33 mouse cellular contexts compared by ENCODE assay signal in the genomic region with DNA sequence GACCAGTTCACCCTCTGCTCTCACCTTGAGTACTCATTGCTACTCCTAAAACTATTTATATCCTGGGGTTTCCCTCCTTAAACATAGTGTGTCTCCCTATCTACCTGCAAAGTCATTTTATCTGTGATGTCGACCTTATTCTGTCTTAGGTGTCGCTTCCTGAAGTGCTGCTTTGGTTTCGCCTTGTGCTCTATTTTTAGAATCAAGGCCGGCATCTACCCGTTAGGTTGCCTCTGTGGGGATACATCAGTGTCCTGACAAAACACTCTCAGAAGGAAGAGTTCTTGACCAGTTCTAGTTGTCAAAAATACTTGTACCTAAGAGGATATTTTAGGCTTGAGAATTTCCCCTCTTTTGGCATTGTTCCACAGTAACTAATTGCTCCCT.
A peak's percentile ranks its signal among the peaks of the same experiment; 100 is the strongest.
DNase-seq lines count a peak whose midpoint lies in the region; ATAC-seq and TF ChIP-seq lines count a peak whose summit lies in the region.
"Had no signal": no experiment of that assay in that cellular context is flagged by ENCODE, and none has a peak within 500 bp of the region (broad histone marks: within the 10 kb centered on the region; RNA-seq: fewer than 3 reads in every experiment).

No protein-coding gene starts in this region.

- no peak for TF ChIP-seq EP300 in heart, adult 2 months (IDR thresholded peaks at IDR 0.05; ENCODE audit: insufficient read depth, low read depth, low read length)

- WGBS in heart, adult 2 months: 21% methylated on average over 5 of the region's 5 CpGs
- WGBS in heart, embryonic 14.5 days: 19% methylated on average over 5 of the region's 5 CpGs
- 1% methylated on average over 5 of the region's 5 CpGs for WGBS in thymus, adult 2 months
- WGBS in olfactory bulb, adult 2 months: 41% methylated on average over 5 of the region's 5 CpGs
- 73% methylated on average over 5 of the region's 5 CpGs for WGBS in forebrain, postnatal 0 days

- H3K9ac ChIP-seq in heart, adult 2 months (ENCODE audit: low read depth, low read length): no peak overlapping the region
- peak overlapping the region; percentile 32 for H3K9ac ChIP-seq in heart, embryonic 14.5 days (ENCODE audit: low read length)
- H3K9ac ChIP-seq in forebrain, postnatal 0 days: no peak overlapping the region
- H3K9ac ChIP-seq: embryonic facial prominence, embryonic 12.5 days; forebrain, embryonic 15.5 days; hindbrain, embryonic 15.5 days; kidney, embryonic 15.5 days; limb, embryonic 15.5 days; liver, embryonic 13.5 days; midbrain, embryonic 12.5 days; neural tube, embryonic 12.5 days had no signal

- no peak for DNase-seq in heart, adult 2 months
- DNase-seq in heart, postnatal 10 days: no peak
- no peak for DNase-seq in heart, postnatal 25 days (ENCODE audit: low spot score)
- no peak for DNase-seq in thymus, adult 2 months
- DNase-seq in thymus, postnatal 4 days: no peak
- no peak for DNase-seq in forebrain, postnatal 0 days
- DNase-seq: adrenal gland, postnatal 14 days; cerebellum, adult 11 months; cerebellum, adult 9-10 months; cerebellum, postnatal 36 days; embryo, embryonic 11 days; gastrocnemius, postnatal 10 days; kidney, adult 11 months; kidney, postnatal 25 days; liver, embryonic 13.5 days; lung, adult 18-20 months; lung, postnatal 4 days; right cerebral cortex, postnatal 4 days had no signal

- peaks cover 2% of the 10 kb centered on the region; the same call in 1 of the 2 replicates for H3K4me1 ChIP-seq in heart, adult 2 months (ENCODE audit: control insufficient read depth, insufficient read depth, low read length)
- peaks cover 7 to 18% of the 10 kb centered on the region in 2 experiments for H3K4me1 ChIP-seq in heart, embryonic 14.5 days (ENCODE audit: control insufficient read depth in 2 of 2, insufficient read depth in 2 of 2, low read length in 2 of 2)
- H3K4me1 ChIP-seq in thymus, adult 2 months (replicated peaks; ENCODE audit: control insufficient read depth, insufficient read depth, low read length): peaks cover 38% of the 10 kb centered on the region
- H3K4me1 ChIP-seq in olfactory bulb, adult 2 months (ENCODE audit: control insufficient read depth, insufficient read depth, low read length): peaks cover 20% of the 10 kb centered on the region
- H3K4me1 ChIP-seq in forebrain, postnatal 0 days (ENCODE audit: insufficient read depth): no peaks in the 10 kb centered on the region
- H3K4me1 ChIP-seq: embryonic facial prominence, embryonic 12.5 days; forebrain, embryonic 10.5 days; forebrain, embryonic 15.5 days; hindbrain, embryonic 15.5 days; limb, embryonic 10.5 days; limb, embryonic 15.5 days; liver, embryonic 13.5 days; midbrain, embryonic 12.5 days; neural tube, embryonic 12.5 days had no signal

- intact Hi-C loops in heart, adult 2 months (cut with DNase I): no loop called here
- intact Hi-C loops in heart, postnatal 10 days (cut with DNase I): no loop called here
- intact Hi-C loops in heart, postnatal 25 days (cut with DNase I): no loop called here

- no peaks in the 10 kb centered on the region for H3K27me3 ChIP-seq in heart, adult 2 months (ENCODE audit: control insufficient read depth, insufficient read depth, low read length)
- H3K27me3 ChIP-seq in heart, embryonic 14.5 days (ENCODE audit: control insufficient read depth, insufficient read depth, low read length): no peaks in the 10 kb centered on the region
- H3K27me3 ChIP-seq in thymus, adult 2 months (ENCODE audit: control insufficient read depth, insufficient read depth, low read length): no peaks in the 10 kb centered on the region
- no peaks in the 10 kb centered on the region for H3K27me3 ChIP-seq in forebrain, postnatal 0 days (ENCODE audit: insufficient read depth, low read length)
- H3K27me3 ChIP-seq: embryonic facial prominence, embryonic 12.5 days; forebrain, embryonic 15.5 days; hindbrain, embryonic 15.5 days; kidney, embryonic 15.5 days; limb, embryonic 15.5 days; liver, embryonic 13.5 days; megakaryocyte, embryonic 14.5 days; midbrain, embryonic 12.5 days; neural tube, embryonic 12.5 days had no signal

- H3K79me2 ChIP-seq in heart, adult 2 months (replicated peaks; ENCODE audit: control insufficient read depth, insufficient read depth, low read length): no peaks in the 10 kb centered on the region

- H3K9me3 ChIP-seq in heart, embryonic 14.5 days (ENCODE audit: control insufficient read depth, low read length): no peaks in the 10 kb centered on the region
- H3K9me3 ChIP-seq in forebrain, postnatal 0 days (ENCODE audit: low read length): no peaks in the 10 kb centered on the region
- H3K9me3 ChIP-seq: embryonic facial prominence, embryonic 12.5 days; forebrain, embryonic 10.5 days; forebrain, embryonic 15.5 days; hindbrain, embryonic 15.5 days; kidney, embryonic 15.5 days; limb, embryonic 10.5 days; limb, embryonic 15.5 days; liver, embryonic 13.5 days; megakaryocyte, embryonic 14.5 days; midbrain, embryonic 12.5 days; neural tube, embryonic 12.5 days had no signal

- peaks cover 3% of the 10 kb centered on the region for H3K36me3 ChIP-seq in heart, adult 2 months (ENCODE audit: control insufficient read depth, insufficient read depth, low read length)
- peaks cover 18% of the 10 kb centered on the region for H3K36me3 ChIP-seq in heart, embryonic 14.5 days (ENCODE audit: control insufficient read depth, insufficient read depth, low read length)
- no peaks in the 10 kb centered on the region for H3K36me3 ChIP-seq in thymus, adult 2 months (ENCODE audit: control insufficient read depth, insufficient read depth, low read length)
- peaks cover 25% of the 10 kb centered on the region for H3K36me3 ChIP-seq in forebrain, postnatal 0 days (ENCODE audit: insufficient read depth)

- H3K4me2 ChIP-seq in heart, embryonic 14.5 days (ENCODE audit: low read length): peak overlapping the region; percentile 44
- no peak overlapping the region for H3K4me2 ChIP-seq in forebrain, postnatal 0 days (ENCODE audit: low read depth)
- H3K4me2 ChIP-seq: embryonic facial prominence, embryonic 12.5 days; forebrain, embryonic 15.5 days; hindbrain, embryonic 15.5 days; kidney, embryonic 15.5 days; limb, embryonic 15.5 days; liver, embryonic 13.5 days; midbrain, embryonic 12.5 days; neural tube, embryonic 12.5 days had no signal

- no peak for ATAC-seq in heart, embryonic 14.5 days (ENCODE audit: insufficient number of reproducible peaks, insufficient read depth, low FRiP score, low read depth)
- no peak for ATAC-seq in forebrain, postnatal 0 days
- ATAC-seq: forebrain, embryonic 15.5 days; inflammation-experienced regulatory T-cells, adult 6 months; lung, postnatal 0 days had no signal

- 0 out of 2 replicates have a peak overlapping the region, but pooled peaks have one; percentile 12 for H3K27ac ChIP-seq in heart, adult 2 months
- peak overlapping the region; percentile 45 to 50; a peak in 3 of 4 replicates for H3K27ac ChIP-seq in heart, embryonic 14.5 days (replicated peaks in 1 of 2; ENCODE audit: control insufficient read depth in 1 of 2, insufficient read depth in 1 of 2, low read depth in 2 of 2, low read length in 2 of 2)
- peak overlapping the region; percentile 48; the same call in 1 of the 2 replicates for H3K27ac ChIP-seq in thymus, adult 2 months (ENCODE audit: control insufficient read depth, insufficient read depth, low read length)
- H3K27ac ChIP-seq in olfactory bulb, adult 2 months (ENCODE audit: insufficient read depth, low read depth, low read length): peak overlapping the region; percentile 65
- H3K27ac ChIP-seq in forebrain, postnatal 0 days (ENCODE audit: low read depth, low read length): no peak overlapping the region
- H3K27ac ChIP-seq: embryonic facial prominence, embryonic 12.5 days; forebrain, embryonic 10.5 days; forebrain, embryonic 15.5 days; hindbrain, embryonic 15.5 days; kidney, embryonic 15.5 days; limb, embryonic 10.5 days; limb, embryonic 15.5 days; liver, embryonic 13.5 days; midbrain, embryonic 12.5 days; neural tube, embryonic 12.5 days had no signal

- TF ChIP-seq POLR2A in heart, adult 2 months (IDR thresholded peaks at IDR 0.05; ENCODE audit: insufficient read depth, low read depth, low read length): no peak
- no peak for TF ChIP-seq POLR2A in thymus, adult 2 months (IDR thresholded peaks at IDR 0.05; ENCODE audit: control insufficient read depth, extremely low read depth, insufficient read depth, low read length, poor library complexity)
- no peak for TF ChIP-seq POLR2A in olfactory bulb, adult 2 months (IDR thresholded peaks at IDR 0.05; ENCODE audit: insufficient read depth, low read depth, low read length)

- H3K4me3 ChIP-seq in heart, adult 2 months: no peak overlapping the region
- no peak overlapping the region for H3K4me3 ChIP-seq in heart, embryonic 14.5 days (ENCODE audit: control insufficient read depth in 1 of 2, insufficient read depth in 1 of 2, low read depth in 1 of 2, low read length in 2 of 2)
- no peak overlapping the region for H3K4me3 ChIP-seq in thymus, adult 2 months (ENCODE audit: control insufficient read depth, insufficient read depth, low read length)
- H3K4me3 ChIP-seq in olfactory bulb, adult 2 months (ENCODE audit: insufficient read depth, low read depth, low read length): no peak overlapping the region
- no peak overlapping the region for H3K4me3 ChIP-seq in forebrain, postnatal 0 days (ENCODE audit: low read depth, low read length)
- H3K4me3 ChIP-seq: embryonic facial prominence, embryonic 12.5 days; forebrain, embryonic 10.5 days; forebrain, embryonic 15.5 days; hindbrain, embryonic 15.5 days; kidney, embryonic 15.5 days; limb, embryonic 10.5 days; limb, embryonic 15.5 days; liver, embryonic 13.5 days; megakaryocyte, embryonic 14.5 days; midbrain, embryonic 12.5 days; myocyte; neural tube, embryonic 12.5 days had no signal

- no peak for TF ChIP-seq CTCF in heart, adult 2 months (IDR thresholded peaks at IDR 0.05)
- no peak for TF ChIP-seq CTCF in thymus, adult 2 months (IDR thresholded peaks at IDR 0.05; ENCODE audit: borderline replicate concordance, control insufficient read depth, extremely low read depth, insufficient read depth, low read length, poor library complexity)
- no peak for TF ChIP-seq CTCF in olfactory bulb, adult 2 months (IDR thresholded peaks at IDR 0.05; ENCODE audit: insufficient read depth, low read depth, low read length)
- TF ChIP-seq CTCF in forebrain, postnatal 0 days (IDR thresholded peaks at IDR 0.05; ENCODE audit: low read depth): no peak
